Mouse (Mus musculus) frontal cortex, adult (tissue): ENCODE data around the gene Fam160a2.
"Not testable (repeated sequence)": the region's sequence is repeated elsewhere in the genome, so short reads cannot be mapped to it uniquely, and the experiment has no call there.

Experiments
- ATAC-seq: cut with Nextera tagmentation; 2 replicates; pipeline ENCODE4 v1.9.2; 2017; ENCODE audit warnings: mild to moderate bottlenecking, moderate library complexity, mixed read lengths; ENCODE audit not compliant: low TSS enrichment

Fam160a2 gene

DNA sequence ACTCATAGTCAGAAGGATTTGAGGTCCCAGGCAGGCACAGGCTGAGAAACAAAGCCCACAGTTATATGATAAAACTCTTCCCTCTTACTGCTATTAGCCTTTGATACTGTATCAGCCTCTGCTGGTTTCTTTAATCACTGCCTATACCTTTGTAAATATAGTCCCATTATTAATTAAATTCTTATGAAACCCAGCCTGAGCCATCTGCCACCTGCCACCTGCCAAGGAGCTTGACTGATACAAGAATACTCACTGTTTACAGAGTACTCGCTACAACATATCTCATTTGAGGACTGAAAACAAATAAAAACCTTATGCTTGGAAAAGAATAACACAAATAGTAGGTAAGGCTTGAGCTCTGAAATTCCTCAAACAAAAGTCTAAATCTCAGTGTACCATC, 5.2 kb downstream of the Fam160a2 start:
- no peak for ATAC-seq

DNA sequence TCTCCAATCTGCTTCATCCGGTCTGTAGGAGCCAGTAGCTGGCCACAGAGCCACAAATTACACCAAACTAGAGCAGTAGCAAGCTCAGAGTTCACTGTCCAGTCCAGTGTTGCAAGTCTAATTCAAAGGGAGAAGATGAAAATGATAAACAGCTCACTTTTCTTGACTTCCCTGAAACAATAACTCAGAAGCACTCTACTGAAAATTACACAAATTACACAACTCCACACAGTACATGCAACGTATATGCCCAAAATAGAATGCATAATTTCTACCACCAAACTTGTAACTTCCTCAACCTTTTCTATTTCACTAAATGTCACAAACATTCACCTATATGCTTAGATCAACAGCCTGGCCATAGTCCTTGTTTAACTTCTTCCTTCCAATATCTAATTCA, 9.6 kb downstream of the Fam160a2 start:
- no peak for ATAC-seq

DNA sequence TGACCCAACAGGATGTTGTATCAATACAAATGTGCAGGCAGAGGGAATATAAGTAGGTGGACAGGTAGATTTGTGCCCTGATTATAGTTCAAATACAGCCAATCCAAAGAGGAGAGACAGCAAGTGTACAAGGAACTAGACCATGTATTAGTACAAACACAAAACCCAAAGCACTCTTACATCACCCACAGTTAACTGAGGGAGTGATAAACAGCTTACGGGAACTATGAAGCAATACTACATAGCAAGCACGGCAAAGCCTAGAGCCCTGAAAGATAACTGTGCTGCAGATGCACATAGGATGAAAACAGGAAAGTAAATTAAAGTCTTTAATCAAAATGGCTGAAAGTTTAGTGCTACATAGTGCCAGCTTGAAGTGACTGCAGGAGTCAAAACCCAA, 12.2 kb downstream of the Fam160a2 start:
- ATAC-seq: no peak

DNA sequence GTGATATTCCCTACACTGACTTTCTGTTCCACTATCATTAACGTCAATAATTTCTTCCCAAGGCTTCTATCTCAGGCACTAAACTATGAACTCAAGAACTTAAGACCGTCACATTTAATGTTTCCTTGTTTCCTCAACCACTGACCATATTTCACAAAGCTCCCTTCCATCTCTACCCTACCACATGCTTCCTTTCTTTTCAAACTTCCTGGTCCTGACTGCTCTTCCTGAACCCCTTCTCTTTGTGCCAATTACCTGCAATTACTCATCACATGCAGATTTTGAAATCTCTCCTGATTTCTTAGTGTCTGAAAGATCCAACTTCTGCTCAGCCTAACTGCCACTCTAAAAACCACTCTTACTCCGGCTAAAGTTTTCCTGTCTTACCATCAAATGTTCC, 19.5 kb downstream of the Fam160a2 start:
- ATAC-seq: no peak

DNA sequence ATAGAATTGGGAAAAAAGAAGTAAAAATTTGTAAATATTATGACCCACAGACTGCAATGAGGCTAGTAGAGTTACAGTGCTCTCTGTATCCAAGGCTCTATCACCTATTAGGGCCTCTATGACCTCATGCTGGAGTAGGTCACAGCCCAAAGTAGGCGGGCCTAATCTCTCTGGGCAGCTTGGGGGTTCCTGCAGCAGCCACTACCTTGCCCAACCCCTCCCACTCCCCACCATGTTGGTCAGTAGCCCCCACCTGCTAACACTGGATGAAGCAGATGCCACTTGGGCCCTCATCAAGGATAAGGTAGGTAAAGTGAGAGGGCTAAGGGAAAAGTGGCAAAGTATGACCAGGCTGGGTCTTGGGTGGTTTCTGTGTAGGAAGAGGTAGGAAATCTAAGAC, 25.0 kb downstream of the Fam160a2 start, which contains the start of gene Gm5901:
Gm5901 (plus strand) TSS at position 173 of the 400 bp plus-strand sequence.
- no peak for ATAC-seq

DNA sequence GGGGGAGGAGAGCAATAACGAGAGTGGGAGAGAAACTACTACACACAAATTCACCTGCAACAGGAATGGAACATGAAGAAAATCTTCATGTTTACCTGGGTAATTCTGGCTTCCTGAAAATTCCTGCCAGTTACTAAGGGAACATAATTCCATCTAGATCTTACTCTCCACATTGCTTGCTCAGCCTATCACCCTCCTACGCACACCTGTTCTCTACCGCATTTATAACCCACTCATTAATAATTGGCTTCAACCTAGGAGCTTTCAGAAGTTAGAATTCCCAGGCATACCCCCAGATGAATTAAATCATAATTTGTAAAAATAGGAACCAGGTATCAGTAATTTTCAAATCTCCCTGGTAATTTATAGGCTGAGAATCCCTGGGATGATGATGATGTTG, 25.9 kb downstream of the Fam160a2 start:
- no peak for ATAC-seq

DNA sequence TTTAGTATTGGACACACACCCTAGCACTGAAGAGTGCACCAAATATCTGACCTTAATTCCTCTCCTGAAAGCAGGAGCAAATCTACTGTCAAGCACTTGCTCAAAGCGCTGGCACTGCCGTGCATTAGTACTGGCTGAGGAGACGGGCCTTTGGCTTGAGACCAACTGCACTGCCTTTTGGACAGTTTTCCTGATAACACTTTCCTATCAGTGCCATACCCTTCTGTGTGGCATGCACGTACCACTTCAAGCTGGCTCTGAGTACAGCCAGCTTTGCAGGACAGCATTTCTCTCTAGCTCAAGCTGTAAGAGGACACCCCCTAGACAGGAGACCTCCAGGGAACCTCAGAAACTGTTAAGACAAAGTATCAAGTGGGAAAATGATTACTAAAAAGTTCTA, 26.3 kb downstream of the Fam160a2 start:
- ATAC-seq: no peak

DNA sequence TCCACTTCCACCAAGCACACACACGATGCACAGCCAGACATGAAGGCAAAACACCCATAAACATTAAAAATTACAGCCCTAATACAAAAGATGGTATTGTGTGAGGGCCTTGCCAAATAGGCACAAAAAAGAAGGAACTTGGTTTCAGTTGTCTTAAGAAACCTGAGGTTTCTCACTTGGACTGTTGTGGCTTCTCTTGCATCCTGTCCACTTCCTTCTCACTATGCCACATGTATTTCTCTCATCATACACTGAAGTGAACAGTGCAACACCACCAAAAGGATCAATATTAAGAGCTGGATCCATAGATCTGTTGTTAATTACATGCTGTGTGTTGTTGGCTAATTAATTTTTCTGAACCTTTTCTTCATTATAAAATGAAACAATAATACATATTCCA, 26.9 kb downstream of the Fam160a2 start:
- ATAC-seq: no peak

DNA sequence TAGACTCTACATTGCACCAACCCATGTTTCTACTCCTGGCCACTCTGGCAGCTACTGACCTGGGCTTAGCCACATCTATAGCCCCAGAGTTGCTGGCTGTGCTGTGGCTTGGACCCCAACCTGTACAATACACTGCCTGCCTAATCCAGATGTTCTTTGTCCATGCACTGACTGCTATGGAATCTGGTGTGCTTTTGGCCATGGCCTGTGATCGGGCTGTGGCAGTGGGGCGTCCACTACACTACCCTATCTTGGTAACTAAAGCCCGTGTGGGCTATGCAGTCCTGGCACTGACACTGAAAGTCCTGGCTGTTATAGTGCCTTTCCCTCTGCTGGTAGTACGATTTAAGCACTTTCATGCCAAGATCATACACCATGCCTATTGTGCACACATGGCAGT, 31.3 kb downstream of the Fam160a2 start:
- ATAC-seq: no peak

DNA sequence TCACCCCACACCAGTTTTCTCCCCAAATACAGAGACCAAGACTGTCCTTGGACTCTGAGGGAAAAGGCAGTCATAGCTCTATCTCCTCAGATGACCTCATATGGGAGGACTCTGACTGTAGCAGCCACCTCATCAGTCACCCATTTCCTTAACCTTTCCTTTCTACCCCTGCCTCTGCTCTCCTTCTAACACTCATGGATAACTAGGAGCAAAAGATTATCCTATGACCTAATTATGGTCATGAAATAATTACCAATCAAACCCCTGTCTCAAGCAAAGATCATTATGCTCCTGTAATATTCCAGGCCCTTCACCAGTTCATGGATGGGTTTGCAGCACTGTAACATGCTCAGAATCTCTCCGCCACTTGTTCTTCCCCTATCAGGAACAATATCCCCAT, 31.9 kb downstream of the Fam160a2 start, which contains the start of gene Olfr692:
Olfr692 (plus strand) TSS at position 301 of the 400 bp plus-strand sequence.
- ATAC-seq: no peak

DNA sequence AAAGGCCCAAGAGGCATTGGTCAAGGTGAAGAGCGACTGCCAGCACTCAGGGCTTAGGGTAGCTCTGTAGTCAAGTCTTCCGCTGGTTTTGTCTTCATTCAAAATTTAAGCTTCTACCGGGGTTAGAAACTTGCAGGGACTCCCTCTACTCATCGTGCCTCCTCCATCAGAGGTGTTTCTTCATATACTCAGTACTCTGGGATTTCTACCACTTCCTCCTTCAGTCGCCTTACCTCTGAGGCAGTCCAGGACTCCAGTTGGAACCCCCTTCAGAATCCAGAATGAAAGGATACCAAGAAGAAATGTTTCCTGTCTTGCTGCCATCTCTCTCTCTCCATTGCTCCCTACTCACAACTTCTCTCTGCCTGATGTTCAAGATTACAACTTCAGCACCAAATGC, 32.6 kb downstream of the Fam160a2 start:
- ATAC-seq: no peak

DNA sequence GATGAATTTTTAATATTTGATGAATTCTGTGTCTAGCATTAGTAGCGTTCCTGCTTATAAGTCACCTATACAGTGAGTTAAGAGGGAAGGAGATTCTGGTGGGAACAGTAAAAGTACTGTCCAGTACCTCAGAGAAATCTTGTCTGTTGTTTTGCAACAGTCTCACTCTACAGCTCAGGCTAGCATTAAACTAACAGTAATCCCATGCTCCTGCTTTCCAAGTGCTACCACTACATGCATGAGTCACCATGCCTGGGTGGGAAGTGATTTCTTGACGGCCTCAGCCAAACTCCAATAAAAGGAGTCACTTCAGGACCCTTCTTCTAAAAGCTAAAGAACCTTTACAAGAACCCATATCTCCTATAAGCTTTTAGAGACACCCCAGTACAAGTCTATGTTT, 38.1 kb downstream of the Fam160a2 start:
- ATAC-seq: peak; percentile 62; the same call in 1 of the 2 replicates

DNA sequence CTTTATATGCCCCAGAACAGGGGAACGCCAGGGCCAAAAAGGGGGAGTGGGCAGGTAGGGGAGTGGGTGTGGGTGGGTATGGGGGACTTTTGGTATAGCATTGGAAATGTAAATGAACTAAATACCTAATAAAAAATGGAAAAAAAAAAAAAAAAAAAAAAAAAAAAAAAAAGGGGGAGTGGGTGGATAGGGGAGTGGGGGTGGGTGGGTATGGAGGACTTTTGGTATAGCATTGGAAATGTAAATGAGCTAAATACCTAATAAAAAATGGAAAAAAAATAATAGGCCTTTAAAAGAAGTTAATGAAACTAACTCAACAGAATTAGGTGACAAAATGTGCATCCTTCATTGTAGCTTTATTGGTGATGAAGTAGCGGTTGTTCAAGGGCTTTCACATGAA, 43.4 kb downstream of the Fam160a2 start:
- ATAC-seq: not testable (repeated sequence)

DNA sequence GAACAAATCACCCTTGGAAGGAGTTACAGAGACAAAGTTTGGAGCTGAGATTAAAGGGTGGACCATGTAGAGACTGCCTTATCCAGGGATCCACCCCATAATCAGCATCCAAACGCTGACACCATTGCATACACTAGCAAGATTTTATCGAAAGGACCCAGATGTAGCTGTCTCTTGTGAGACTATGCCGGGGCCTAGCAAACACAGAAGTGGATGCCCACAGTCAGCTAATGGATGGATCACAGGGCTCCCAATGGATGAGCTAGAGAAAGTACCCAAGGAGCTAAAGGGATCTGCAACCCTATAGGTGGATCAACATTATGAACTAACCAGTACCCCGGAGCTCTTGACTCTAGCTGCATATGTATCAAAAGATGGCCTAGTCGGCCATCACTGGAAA, 43.8 kb downstream of the Fam160a2 start:
- ATAC-seq: not testable (repeated sequence)

DNA sequence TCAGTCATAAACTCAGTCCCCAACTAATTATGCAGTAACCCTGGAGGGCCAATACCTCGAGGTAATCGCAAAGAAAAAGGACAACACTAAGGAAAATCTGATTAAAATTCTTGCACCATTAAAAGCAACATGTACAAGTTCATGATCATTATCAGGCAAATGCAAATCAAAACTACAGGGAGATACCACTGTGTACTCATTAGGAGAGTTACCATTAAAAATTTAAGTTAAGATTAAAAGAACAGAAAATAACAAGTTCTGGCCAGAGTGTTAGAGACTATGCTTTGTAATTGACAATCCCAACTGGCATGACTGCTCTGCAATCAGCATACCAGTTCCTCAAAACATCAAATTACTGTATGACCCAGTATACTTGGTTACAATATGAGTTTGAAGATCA, 57.1 kb downstream of the Fam160a2 start:
- ATAC-seq: no peak

DNA sequence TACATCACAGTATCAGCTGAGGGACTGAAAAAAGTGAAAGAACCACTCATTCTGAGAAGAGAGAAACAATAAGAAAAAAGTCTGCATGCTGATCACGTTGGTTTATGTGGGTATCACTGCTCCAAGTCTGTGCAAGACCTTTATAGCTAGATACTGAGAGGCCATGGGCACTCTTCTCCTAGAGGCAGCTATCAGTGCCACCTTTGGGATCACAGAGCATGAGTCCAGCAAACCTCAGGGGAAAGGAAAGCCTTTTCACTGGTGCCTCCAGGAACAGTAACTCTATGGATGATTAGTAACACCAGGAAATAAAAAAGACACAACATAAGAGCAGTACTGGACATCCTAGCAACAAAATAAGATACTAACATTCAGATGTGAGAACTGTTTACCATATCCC, 57.7 kb downstream of the Fam160a2 start, which contains the start of gene Olfr691:
Olfr691 (minus strand) TSS at position 101 of the 400 bp plus-strand sequence.
- no peak for ATAC-seq

DNA sequence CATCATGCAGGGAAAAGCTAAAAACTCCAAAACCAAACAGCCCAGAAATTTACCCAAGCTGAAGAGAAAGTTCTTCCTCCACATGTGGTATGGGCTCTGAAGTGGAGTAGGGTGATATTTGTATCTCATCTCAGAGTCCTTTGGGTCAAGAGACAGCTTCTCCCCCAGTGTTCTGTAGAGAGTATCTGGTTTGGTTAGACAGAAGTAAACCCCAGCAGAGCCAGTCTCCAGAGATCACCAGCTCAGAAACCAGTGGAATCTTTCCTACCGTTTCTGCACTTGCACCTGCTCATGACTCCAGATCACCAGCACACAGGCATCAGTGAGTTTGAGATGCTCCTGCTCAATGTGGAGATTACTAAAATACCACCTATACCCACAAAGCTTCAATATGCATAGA, 65.8 kb downstream of the Fam160a2 start, which contains the start of gene Olfr690:
Olfr690 (minus strand) TSS at position 101 of the 400 bp plus-strand sequence.
- ATAC-seq: no peak

DNA sequence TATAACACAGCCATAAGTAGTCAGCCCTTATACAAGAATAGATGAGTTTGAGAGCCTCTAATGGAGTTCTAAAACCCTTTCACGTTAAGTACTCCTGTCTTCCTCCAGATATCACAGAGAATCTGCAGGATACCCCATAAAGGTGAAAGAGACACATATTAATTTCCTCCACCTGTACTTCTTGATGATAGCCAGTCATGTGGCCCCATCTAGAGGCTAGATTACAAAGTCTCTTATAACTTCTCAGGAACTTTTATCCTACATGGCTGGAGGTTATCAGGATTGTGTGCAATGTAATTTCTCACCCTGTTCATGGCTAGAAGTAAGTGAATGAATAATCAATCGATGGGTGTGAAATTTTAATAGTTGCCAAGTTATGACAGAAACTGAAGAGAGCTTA, 74.6 kb downstream of the Fam160a2 start:
- ATAC-seq: no peak
